Mouse (Mus musculus) spleen, adult 2 months (tissue): ENCODE measurements around the gene Irgq. TPM values are rescaled to one million over a fixed set of nuclear protein-coding genes. Genes with fewer than 3 reads are reported as not detected.

Source experiments
- DNase-seq, 2 experiments: peaks; one replicate each; pipeline versions ENCODE4 v3.0.0 to v3.0.0-alpha.2; 2012 to 2021; ENCODE audit warnings: low spot score in 2 of 2, low read depth in 1 of 2
- H3K27ac ChIP-seq: fragments of 200-500 bp; 2 replicates; pipeline ENCODE4 v1.5.1; 2012; ENCODE audit warnings: low read length, inconsistent platforms; ENCODE audit not compliant: insufficient read depth
- H3K27me3 ChIP-seq: fragments of 200-500 bp; 2 replicates; pipeline ENCODE4 v1.6.1; 2012; ENCODE audit warnings: mild to moderate bottlenecking, moderate library complexity, low read length, inconsistent platforms; ENCODE audit not compliant: control insufficient read depth, insufficient read depth
- H3K36me3 ChIP-seq: fragments of 200-500 bp; 2 replicates; pipeline ENCODE4 v1.6.1; 2012; ENCODE audit warnings: mild to moderate bottlenecking, low read length, inconsistent platforms; ENCODE audit not compliant: control insufficient read depth, insufficient read depth
- H3K4me1 ChIP-seq: fragments of 200-500 bp; 2 replicates; pipeline ENCODE4 v1.6.1; 2011; ENCODE audit warnings: inconsistent platforms; ENCODE audit not compliant: control insufficient read depth, insufficient read depth, insufficient read length
- H3K4me3 ChIP-seq: fragments of 200-500 bp; 2 replicates; pipeline ENCODE4 v1.5.1; 2011; ENCODE audit warnings: mild to moderate bottlenecking, inconsistent platforms; ENCODE audit not compliant: insufficient read depth, insufficient read length; ENCODE audit errors: extremely low read depth
- CTCF ChIP-seq: fragments of 200-500 bp; IDR thresholded peaks from 2 replicates; pipeline ENCODE4 v1.5.1; 2011; ENCODE audit warnings: mild to moderate bottlenecking, inconsistent platforms; ENCODE audit not compliant: insufficient read depth, insufficient read length, insufficient replicate concordance; ENCODE audit errors: extremely low read depth
- POLR2A ChIP-seq: fragments of 200-500 bp; IDR thresholded peaks from 2 replicates; pipeline ENCODE4 v1.6.1; 2011; ENCODE audit warnings: low read depth, low read length, inconsistent platforms
- WGBS: fragments of 180-500 bp; shearing (Covaris S2); methylation state at CpG from one replicate; pipeline ENCODE4 v1.1.7; 2018; 5-methylcytosine and 5-hydroxymethylcytosine counted together
- polyA plus RNA-seq: library from polyadenylated mRNA; depleted of rRNA; stranded (reverse); fragments of >200 nt; gene quantifications from 2 replicates; pipeline ENCODE4 v1.2.3, GENCODE M21; 2012

Gene Irgq
- polyA plus RNA-seq, 1 experiment = 11.2 TPM

GRCm38 (mm10) chr7:24528861-24529260 lies 1.6 kb upstream of the Irgq start:
- Histone ChIP-seq H3K4me1 (no peaks in the 10 kb centered on the region), H3K27ac (no peak overlapping the region), H3K27me3 (no peaks in the 10 kb centered on the region), H3K4me3 (no peak overlapping the region), H3K36me3 (peaks cover 8% of the 10 kb centered on the region)
- no peak for DNase-seq
- TF ChIP-seq POLR2A (no peak), CTCF (no peak)
- WGBS = 85% methylated on average over 11 of the region's 11 CpGs

GRCm38 (mm10) chr7:24529580-24529979 lies 909 bp upstream of the Irgq start:
- Histone ChIP-seq H3K4me3 (peak overlapping the region; percentile 72; the same call in 1 of the 2 replicates), H3K27ac (no peak overlapping the region), H3K27me3 (no peaks in the 10 kb centered on the region), H3K4me1 (no peaks in the 10 kb centered on the region), H3K36me3 (peaks cover 14% of the 10 kb centered on the region)
- 48% methylated on average over 11 of the region's 11 CpGs for WGBS
- TF ChIP-seq CTCF (no peak), POLR2A (no peak)
- no peak for DNase-seq

- WGBS = 2% methylated on average over 43 of the region's 43 CpGs
- Histone ChIP-seq H3K4me1 (no peaks in the 10 kb centered on the region), H3K27ac (peak overlapping the region; percentile 84), H3K4me3 (peak overlapping the region; percentile 75), H3K27me3 (no peaks in the 10 kb centered on the region), H3K36me3 (peaks cover 20% of the 10 kb centered on the region)
- no peak for TF ChIP-seq POLR2A
- peak; percentile 78 for TF ChIP-seq CTCF
- peak in 1 of 2 experiments; percentile 72 for DNase-seq
These were observed 902 bp downstream of the Irgq start for GRCm38 (mm10) chr7:24531211-24531971.

GRCm38 (mm10) chr7:24533031-24533571 lies 2.6 kb downstream of the Irgq start:
- Histone ChIP-seq H3K4me3 (no peak overlapping the region), H3K4me1 (no peaks in the 10 kb centered on the region), H3K27ac (no peak overlapping the region), H3K36me3 (peaks cover 20% of the 10 kb centered on the region), H3K27me3 (no peaks in the 10 kb centered on the region)
- TF ChIP-seq CTCF (no peak), POLR2A (no peak)
- WGBS = 98% methylated on average over 28 of the region's 28 CpGs
- DNase-seq = no peak

- DNase-seq = peak in 1 of 2 experiments; percentile 4
- Histone ChIP-seq H3K36me3 (peaks cover 20% of the 10 kb centered on the region), H3K27me3 (no peaks in the 10 kb centered on the region), H3K27ac (no peak overlapping the region), H3K4me3 (no peak overlapping the region), H3K4me1 (no peaks in the 10 kb centered on the region)
- TF ChIP-seq CTCF (no peak), POLR2A (no peak)
- 97% methylated on average over 42 of the region's 42 CpGs for WGBS
These were observed 3.3 kb downstream of the Irgq start for GRCm38 (mm10) chr7:24533806-24534205.

- 94% methylated on average over 19 of the region's 19 CpGs for WGBS
- Histone ChIP-seq H3K4me1 (no peaks in the 10 kb centered on the region), H3K36me3 (peaks cover 20% of the 10 kb centered on the region), H3K27ac (no peak overlapping the region), H3K4me3 (no peak overlapping the region), H3K27me3 (no peaks in the 10 kb centered on the region)
- no peak for DNase-seq
- TF ChIP-seq CTCF (no peak), POLR2A (no peak)
These were observed 3.8 kb downstream of the Irgq start for GRCm38 (mm10) chr7:24534301-24534700.

GRCm38 (mm10) chr7:24537081-24537480 lies 6.6 kb downstream of the Irgq start:
- no peak for DNase-seq
- 89% methylated on average over 4 of the region's 4 CpGs for WGBS
- Histone ChIP-seq H3K27ac (no peak overlapping the region), H3K4me1 (no peaks in the 10 kb centered on the region), H3K27me3 (no peaks in the 10 kb centered on the region), H3K4me3 (no peak overlapping the region), H3K36me3 (peaks cover 20% of the 10 kb centered on the region)
- TF ChIP-seq POLR2A = no peak
- no peak for TF ChIP-seq CTCF
